Mouse (Mus musculus) ES-E14 (cell line): ENCODE data around the gene Pde6d.

Experiments
- HCFC1 ChIP-seq: IDR thresholded peaks from 2 replicates; pipeline ENCODE4 v1.6.1; 2012; ENCODE audit warnings: low read length, inconsistent platforms, borderline replicate concordance; ENCODE audit not compliant: insufficient read depth
- MAFK ChIP-seq: IDR thresholded peaks from 2 replicates; pipeline ENCODE4 v1.6.1; 2014; ENCODE audit warnings: mild to moderate bottlenecking, low read depth, low read length, inconsistent platforms; ENCODE audit not compliant: insufficient read depth
- ZNF384 ChIP-seq: IDR thresholded peaks from 2 replicates; pipeline ENCODE4 v1.6.1; 2012; ENCODE audit warnings: low read depth, low read length, inconsistent platforms

GRCm38 (mm10) chr1:86510676-86511441, 71.6 kb downstream of the Pde6d start:
- TF ChIP-seq ZNF384 (no peak), HCFC1 (no peak), MAFK (no peak)
